Mouse (Mus musculus): Measurements from ENCODE around the gene Grhpr.

DNA sequence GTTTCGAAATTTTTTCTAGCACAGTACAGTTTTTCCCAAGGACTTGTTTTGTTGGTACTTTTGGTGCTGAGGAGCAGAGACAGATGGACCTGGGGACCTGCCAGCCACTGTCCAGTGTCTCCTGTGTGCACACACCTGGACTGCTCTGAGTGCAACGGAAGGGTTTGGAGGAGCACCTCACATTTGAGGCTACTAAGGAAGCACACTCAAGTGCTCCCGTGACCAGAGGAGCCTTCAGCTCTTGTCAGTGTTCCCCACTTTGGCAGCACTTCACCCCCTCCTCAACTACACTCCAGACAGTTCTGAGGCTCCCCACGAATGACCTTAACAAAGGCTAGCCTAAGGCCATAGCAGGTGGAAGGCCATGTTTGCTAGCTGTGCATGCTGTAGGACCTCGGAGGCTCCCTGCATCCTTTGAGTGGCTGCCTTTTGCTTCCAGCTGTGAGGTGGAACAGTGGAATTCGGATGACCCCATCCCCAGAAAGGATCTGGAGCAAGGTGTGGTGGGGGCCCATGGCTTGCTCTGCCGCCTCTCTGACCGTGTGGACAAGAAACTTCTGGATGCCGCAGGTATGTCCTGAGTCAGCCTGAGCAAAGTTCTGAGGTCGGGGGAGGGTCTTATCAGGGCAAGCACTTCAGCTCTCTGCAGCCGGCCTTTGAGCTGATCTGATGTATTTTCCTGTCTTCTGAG, 1.4 kb downstream of the Grhpr start:
- TF ChIP-seq CTCF (IDR thresholded peaks at IDR 0.05; ENCODE audit: borderline replicate concordance, insufficient read depth, low read length): no peak
- TF ChIP-seq POLR2A (IDR thresholded peaks at IDR 0.05; ENCODE audit: low read depth, low read length): no peak
